Mouse (Mus musculus): ENCODE results near the gene Olfr1367. TPM values are rescaled to one million over a fixed set of nuclear protein-coding genes. Genes with fewer than 3 reads are reported as not detected.
"Not testable (repeated sequence)": the region's sequence is repeated elsewhere in the genome, so short reads cannot be mapped to it uniquely, and the experiment has no call there.

Olfr1367 gene
- polyA plus RNA-seq, 1 experiment from 2014 or later: not detected

- H3K27ac ChIP-seq (replicated peaks): no peak overlapping the region
- WGBS: under 1% methylated on average over 24 of the region's 24 CpGs
- peak; percentile 71 for ATAC-seq (ENCODE audit: low FRiP score, low read depth)
- H3K4me1 ChIP-seq: 0 out of 2 replicates have a peak, but pooled peaks cover 8% of the 10 kb centered on the region
- 0 out of 2 replicates have a peak, but pooled peaks cover 10% of the 10 kb centered on the region for H3K27me3 ChIP-seq
- H3K4me3 ChIP-seq: peak overlapping the region; percentile 36
- H3K9me3 ChIP-seq: no peaks in the 10 kb centered on the region
- peak overlapping the region; percentile 51 for H3K4me2 ChIP-seq (replicated peaks)
- H3K36me3 ChIP-seq: no peaks in the 10 kb centered on the region
- no peak overlapping the region for H3K9ac ChIP-seq (replicated peaks)
Measured at GRCm38 (mm10) chr13:21326657-21327211, 20.0 kb upstream of the Olfr1367 start.

- under 1% methylated on average over 9 of the region's 9 CpGs for WGBS
- 0 out of 2 replicates have a peak, but pooled peaks cover 10% of the 10 kb centered on the region for H3K27me3 ChIP-seq
- no peak overlapping the region for H3K9ac ChIP-seq (replicated peaks)
- H3K4me3 ChIP-seq: peak overlapping the region; percentile 36
- H3K27ac ChIP-seq (replicated peaks): no peak overlapping the region
- H3K9me3 ChIP-seq: no peaks in the 10 kb centered on the region
- no peaks in the 10 kb centered on the region for H3K36me3 ChIP-seq
- H3K4me1 ChIP-seq: 0 out of 2 replicates have a peak, but pooled peaks cover 8% of the 10 kb centered on the region
- peak; percentile 47; the same call in 1 of the 2 replicates for ATAC-seq (ENCODE audit: low FRiP score, low read depth)
- H3K4me2 ChIP-seq (replicated peaks): peak overlapping the region; percentile 51
Measured at GRCm38 (mm10) chr13:21327424-21327823, 19.3 kb upstream of the Olfr1367 start.

- ATAC-seq (ENCODE audit: low FRiP score, low read depth): no peak
- Histone ChIP-seq H3K4me1 (no peaks in the 10 kb centered on the region), H3K27me3 (no peaks in the 10 kb centered on the region)
Measured at GRCm38 (mm10) chr13:21350593-21350992, 3.9 kb downstream of the Olfr1367 start.

GRCm38 (mm10) chr13:21362621-21363248 is 16.0 kb downstream of the Olfr1367 start, which contains the start of gene Zscan12:
Zscan12 (plus strand) TSS chr13:21362820.
- WGBS: under 1% methylated on average over 29 of the region's 29 CpGs
- H3K27ac ChIP-seq (replicated peaks): peak within 1 kb of the TSS; percentile 65

More at GRCm38 (mm10) chr13:21350593-21350992, 3.9 kb downstream of the Olfr1367 start:
- no peak overlapping the region for H3K4me3 ChIP-seq
- H3K36me3 ChIP-seq: no peaks in the 10 kb centered on the region
- H3K27ac ChIP-seq (replicated peaks): no peak overlapping the region
- H3K4me2 ChIP-seq (replicated peaks): no peak overlapping the region
- no peak overlapping the region for H3K9ac ChIP-seq (replicated peaks)
- H3K9me3 ChIP-seq: no peaks in the 10 kb centered on the region

GRCm38 (mm10) chr13:21363719-21364118 is 17.0 kb downstream of the Olfr1367 start:
- WGBS: 61% methylated on average over 12 of the region's 12 CpGs
- H3K4me2 ChIP-seq (replicated peaks): peak overlapping the region; percentile 68
- peak overlapping the region; percentile 78 for H3K4me3 ChIP-seq
- peaks cover 22% of the 10 kb centered on the region for H3K4me1 ChIP-seq
- no peaks in the 10 kb centered on the region for H3K27me3 ChIP-seq
- peaks cover 16% of the 10 kb centered on the region for H3K36me3 ChIP-seq
- H3K9ac ChIP-seq (replicated peaks): peak overlapping the region; percentile 86; the same call in 1 of the 2 replicates
- no peak overlapping the region for H3K27ac ChIP-seq (replicated peaks)
- H3K9me3 ChIP-seq: no peaks in the 10 kb centered on the region
- ATAC-seq (ENCODE audit: low FRiP score, low read depth): no peak

More at GRCm38 (mm10) chr13:21362621-21363248, 16.0 kb downstream of the Olfr1367 start, which contains the start of gene Zscan12:
- peak within 1 kb of the TSS; percentile 86 for H3K9ac ChIP-seq (replicated peaks)
- peaks cover 22% of the 10 kb centered on the region for H3K4me1 ChIP-seq
- peak within 1 kb of the TSS; percentile 68 for H3K4me2 ChIP-seq (replicated peaks)
- H3K4me3 ChIP-seq: peak within 1 kb of the TSS; percentile 78
- H3K27me3 ChIP-seq: no peaks in the 10 kb centered on the region
- peak; percentile 99 for ATAC-seq (ENCODE audit: low FRiP score, low read depth)
- H3K9me3 ChIP-seq: no peaks in the 10 kb centered on the region
- peaks cover 10% of the 10 kb centered on the region; the same call in 1 of the 2 replicates for H3K36me3 ChIP-seq

GRCm38 (mm10) chr13:21366635-21367034 is 19.9 kb downstream of the Olfr1367 start:
- Histone ChIP-seq H3K9me3 (no peaks in the 10 kb centered on the region), H3K27ac (replicated peaks) (no peak overlapping the region), H3K36me3 (peaks cover 45% of the 10 kb centered on the region), H3K9ac (replicated peaks) (no peak overlapping the region), H3K4me2 (replicated peaks) (no peak overlapping the region), H3K27me3 (no peaks in the 10 kb centered on the region), H3K4me3 (no peak overlapping the region), H3K4me1 (peaks cover 22% of the 10 kb centered on the region)
- 77% methylated on average over 6 of the region's 6 CpGs for WGBS
- ATAC-seq (ENCODE audit: low FRiP score, low read depth): no peak

GRCm38 (mm10) chr13:21372700-21373099 is 26.0 kb downstream of the Olfr1367 start:
- H3K4me1 ChIP-seq: no peaks in the 10 kb centered on the region
- H3K4me2 ChIP-seq (replicated peaks): no peak overlapping the region
- H3K9me3 ChIP-seq: no peaks in the 10 kb centered on the region
- peaks cover 44% of the 10 kb centered on the region for H3K36me3 ChIP-seq
- no peak for ATAC-seq (ENCODE audit: low FRiP score, low read depth)
- 90% methylated on average over 2 of the region's 2 CpGs for WGBS
- no peak overlapping the region for H3K9ac ChIP-seq (replicated peaks)
- H3K27ac ChIP-seq (replicated peaks): no peak overlapping the region
- H3K27me3 ChIP-seq: no peaks in the 10 kb centered on the region
- H3K4me3 ChIP-seq: no peak overlapping the region

GRCm38 (mm10) chr13:21377773-21378172 is 31.1 kb downstream of the Olfr1367 start:
- Histone ChIP-seq H3K4me1 (no peaks in the 10 kb centered on the region), H3K9ac (replicated peaks) (no peak overlapping the region), H3K9me3 (no peaks in the 10 kb centered on the region), H3K27me3 (no peaks in the 10 kb centered on the region), H3K4me2 (replicated peaks) (no peak overlapping the region), H3K27ac (replicated peaks) (no peak overlapping the region), H3K4me3 (no peak overlapping the region), H3K36me3 (peaks cover 3% of the 10 kb centered on the region; the same call in 1 of the 2 replicates)
- 81% methylated on average over 2 of the region's 2 CpGs for WGBS
- ATAC-seq (ENCODE audit: low FRiP score, low read depth): no peak

- Histone ChIP-seq H3K36me3 (peaks cover 80% of the 10 kb centered on the region), H3K4me2 (replicated peaks) (no peak overlapping the region), H3K9me3 (no peaks in the 10 kb centered on the region), H3K4me1 (no peaks in the 10 kb centered on the region; the same call in 1 of the 2 replicates), H3K27ac (replicated peaks) (no peak overlapping the region), H3K9ac (replicated peaks) (no peak overlapping the region), H3K27me3 (no peaks in the 10 kb centered on the region), H3K4me3 (no peak overlapping the region)
- 89% methylated on average over 1 of the region's 1 CpGs for WGBS
- ATAC-seq (ENCODE audit: low FRiP score, low read depth): no peak
Measured at GRCm38 (mm10) chr13:21395211-21395610, 48.5 kb downstream of the Olfr1367 start.

GRCm38 (mm10) chr13:21395623-21396022 is 48.9 kb downstream of the Olfr1367 start:
- Histone ChIP-seq H3K4me3 (no peak overlapping the region), H3K27ac (replicated peaks) (no peak overlapping the region), H3K27me3 (no peaks in the 10 kb centered on the region), H3K4me1 (no peaks in the 10 kb centered on the region; the same call in 1 of the 2 replicates), H3K9ac (replicated peaks) (no peak overlapping the region), H3K4me2 (replicated peaks) (no peak overlapping the region), H3K36me3 (peaks cover 78% of the 10 kb centered on the region), H3K9me3 (no peaks in the 10 kb centered on the region)
- no peak for ATAC-seq (ENCODE audit: low FRiP score, low read depth)
- 95% methylated on average over 6 of the region's 6 CpGs for WGBS

GRCm38 (mm10) chr13:21396048-21396447 is 49.3 kb downstream of the Olfr1367 start:
- ATAC-seq (ENCODE audit: low FRiP score, low read depth): 0 out of 2 replicates have a peak, but pooled peaks have one; percentile 44
- H3K4me3 ChIP-seq; H3K4me1 ChIP-seq; H3K9ac ChIP-seq (replicated peaks); H3K27me3 ChIP-seq; H3K9me3 ChIP-seq; H3K27ac ChIP-seq (replicated peaks); H3K4me2 ChIP-seq (replicated peaks): not testable (repeated sequence)
- peaks cover 74% of the 10 kb centered on the region for H3K36me3 ChIP-seq
- WGBS: 84% methylated on average over 16 of the region's 18 CpGs

GRCm38 (mm10) chr13:21397486-21397885 is 50.8 kb downstream of the Olfr1367 start:
- H3K4me3 ChIP-seq: no peak overlapping the region
- WGBS: 93% methylated on average over 2 of the region's 2 CpGs

More at GRCm38 (mm10) chr13:21397486-21397885, 50.8 kb downstream of the Olfr1367 start:
- Histone ChIP-seq H3K36me3 (peaks cover 60% of the 10 kb centered on the region), H3K9ac (replicated peaks) (no peak overlapping the region), H3K27ac (replicated peaks) (no peak overlapping the region), H3K27me3 (no peaks in the 10 kb centered on the region), H3K4me1 (peaks cover 9% of the 10 kb centered on the region), H3K4me2 (replicated peaks) (no peak overlapping the region), H3K9me3 (no peaks in the 10 kb centered on the region)
- no peak for ATAC-seq (ENCODE audit: low FRiP score, low read depth)

All from midbrain, embryonic 12.5 days (tissue).